Mouse (Mus musculus): ENCODE results near the gene Dnah8. TPM values are rescaled to one million over a fixed set of nuclear protein-coding genes. Genes with fewer than 3 reads are reported as not detected.

Dnah8 gene
- total and polyA plus RNA-seq, 3 experiments: 15.4 to 143 (median 19.5) TPM

DNA sequence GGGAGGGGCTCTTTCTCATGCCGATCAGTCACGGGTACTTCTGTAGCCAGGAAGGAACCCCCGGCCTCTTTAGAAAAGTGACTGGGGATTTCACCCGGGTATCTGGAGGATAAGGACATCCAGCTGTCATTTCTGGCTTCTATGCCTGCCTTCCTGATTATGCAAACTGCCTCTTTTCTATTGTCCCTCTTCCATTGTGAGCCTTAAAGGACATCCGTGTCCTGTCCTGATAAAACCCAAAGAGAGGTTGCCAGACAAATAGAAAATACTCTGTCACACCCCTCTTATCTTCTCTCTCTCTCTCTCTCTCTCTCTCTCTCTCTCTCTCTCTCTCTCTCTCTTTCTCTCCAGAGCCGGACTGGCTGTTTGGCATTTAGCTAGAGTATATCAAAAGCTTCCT lies 258.1 kb downstream of the Dnah8 start:
- no peaks in the 10 kb centered on the region for H3K79me2 ChIP-seq (ENCODE audit: control insufficient read depth, insufficient read depth, low read length, poor library complexity)
- no peak overlapping the region for H3K9ac ChIP-seq (ENCODE audit: control insufficient read depth, low read depth, low read length, poor library complexity, severe bottlenecking)
- peaks cover 0 to 8% of the 10 kb centered on the region in 2 experiments; a peak in 2 of 4 replicates for H3K36me3 ChIP-seq (ENCODE audit: control insufficient read depth in 1 of 2, insufficient read depth in 2 of 2, low read length in 2 of 2)
- TF ChIP-seq NELFE (IDR thresholded peaks at IDR 0.05; ENCODE audit: low read depth, low read length) (no peak), JUND (IDR thresholded peaks at IDR 0.05; ENCODE audit: low read depth, low read length) (peak; percentile 99), RCOR1 (IDR thresholded peaks at IDR 0.05; ENCODE audit: low read depth, low read length) (peak; percentile 28; the same call in 1 of the 2 replicates), TCF12 (IDR thresholded peaks at IDR 0.05; ENCODE audit: low read depth, low read length) (peak; percentile 55; the same call in 1 of the 2 replicates), ETS1 (IDR thresholded peaks at IDR 0.05; ENCODE audit: low read depth, low read length) (peak; percentile 71), ZKSCAN1 (IDR thresholded peaks at IDR 0.05; ENCODE audit: low read depth, low read length) (no peak), SIN3A (IDR thresholded peaks at IDR 0.05; ENCODE audit: low read length) (peak; percentile 52; the same call in 1 of the 2 replicates), GATA1 (IDR thresholded peaks at IDR 0.05; ENCODE audit: low read depth, low read length) (peak; percentile 88), USF1 (IDR thresholded peaks at IDR 0.05; ENCODE audit: low read depth, low read length) (no peak), EP300 (IDR thresholded peaks at IDR 0.05; ENCODE audit: low read depth in 1 of 2, low read length in 2 of 2) (peak; percentile 70 to 83), POLR2AphosphoS2 (IDR thresholded peaks at IDR 0.05; ENCODE audit: low read length) (no peak), CHD2 (IDR thresholded peaks at IDR 0.05; ENCODE audit: low read length) (no peak), BHLHE40 (IDR thresholded peaks at IDR 0.05; ENCODE audit: borderline replicate concordance, low read depth, low read length) (no peak), MAFK (IDR thresholded peaks at IDR 0.05; ENCODE audit: borderline replicate concordance, low read depth, low read length) (no peak), HCFC1 (IDR thresholded peaks at IDR 0.05; ENCODE audit: low read depth, low read length) (no peak), ZMIZ1 (IDR thresholded peaks at IDR 0.05; ENCODE audit: low read depth, low read length) (no peak), KAT2A (conservative IDR thresholded peaks at IDR 0.05; ENCODE audit: low read depth, low read length) (no peak), CTCF (IDR thresholded peaks at IDR 0.05 in 2 of 3, conservative IDR thresholded peaks at IDR 0.05 in 1 of 3; ENCODE audit: control insufficient read depth in 1 of 3, insufficient read depth in 1 of 3, low read depth in 2 of 3, low read length in 3 of 3, poor library complexity in 1 of 3, severe bottlenecking in 1 of 3) (no peak), MAX (IDR thresholded peaks at IDR 0.05; ENCODE audit: low read length) (no peak), ELF1 (IDR thresholded peaks at IDR 0.05; ENCODE audit: low read depth, low read length) (no peak), RAD21 (IDR thresholded peaks at IDR 0.05; ENCODE audit: low read depth, low read length) (no peak)
- H3K27me3 ChIP-seq (ENCODE audit: control insufficient read depth in 1 of 2, insufficient read depth in 2 of 2, low read length in 2 of 2): no peaks in the 10 kb centered on the region
- no peak overlapping the region for H3K27ac ChIP-seq (ENCODE audit: control insufficient read depth, low read depth, low read length)
- no peak overlapping the region for H3K4me3 ChIP-seq (ENCODE audit: control insufficient read depth in 1 of 2, insufficient read depth in 1 of 2, low read depth in 2 of 2, low read length in 2 of 2)
- H3K9me3 ChIP-seq (replicated peaks; ENCODE audit: insufficient read depth, low read length): no peaks in the 10 kb centered on the region
- H3K4me1 ChIP-seq (ENCODE audit: control insufficient read depth in 1 of 2, insufficient read depth in 2 of 2, low read length in 2 of 2): peaks cover 2 to 8% of the 10 kb centered on the region in 2 experiments; a peak in 2 of 4 replicates
- DNase-seq (ENCODE audit: low read depth, low spot score): peak; percentile 76

DNA sequence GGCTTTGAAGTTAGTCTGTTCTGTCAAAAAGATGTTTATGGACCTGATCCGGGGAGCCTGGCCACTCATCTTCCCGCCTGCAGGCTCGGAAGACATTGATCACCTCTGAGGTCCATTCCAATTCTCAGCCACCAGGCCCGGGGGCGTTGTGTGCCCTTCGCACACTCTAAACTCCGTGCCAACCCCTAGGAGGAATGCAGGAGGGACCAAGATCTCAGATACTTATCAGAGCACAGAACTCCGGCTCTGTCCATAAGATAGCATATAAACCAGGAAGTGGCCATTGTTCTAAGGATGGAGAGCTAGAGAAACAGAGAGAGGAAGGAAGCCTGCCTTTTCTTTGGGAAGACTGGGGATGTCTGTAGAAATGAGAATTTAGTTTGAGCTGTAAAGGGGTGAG lies 259.4 kb downstream of the Dnah8 start:
- Histone ChIP-seq H3K27me3 (ENCODE audit: control insufficient read depth in 1 of 2, insufficient read depth in 2 of 2, low read length in 2 of 2) (no peaks in the 10 kb centered on the region), H3K27ac (ENCODE audit: control insufficient read depth, low read depth, low read length) (no peak overlapping the region), H3K9ac (ENCODE audit: control insufficient read depth, low read depth, low read length, poor library complexity, severe bottlenecking) (no peak overlapping the region), H3K36me3 (ENCODE audit: control insufficient read depth in 1 of 2, insufficient read depth in 2 of 2, low read length in 2 of 2) (peaks cover 0 to 8% of the 10 kb centered on the region in 2 experiments; a peak in 2 of 4 replicates), H3K9me3 (replicated peaks; ENCODE audit: insufficient read depth, low read length) (no peaks in the 10 kb centered on the region), H3K4me1 (ENCODE audit: control insufficient read depth in 1 of 2, insufficient read depth in 2 of 2, low read length in 2 of 2) (peaks cover 2 to 7% of the 10 kb centered on the region in 2 experiments; a peak in 2 of 4 replicates), H3K79me2 (ENCODE audit: control insufficient read depth, insufficient read depth, low read length, poor library complexity) (no peaks in the 10 kb centered on the region), H3K4me3 (ENCODE audit: control insufficient read depth in 1 of 2, insufficient read depth in 1 of 2, low read depth in 2 of 2, low read length in 2 of 2) (no peak overlapping the region)
- TF ChIP-seq KAT2A (conservative IDR thresholded peaks at IDR 0.05; ENCODE audit: low read depth, low read length): no peak
- TF ChIP-seq TAL1 (IDR thresholded peaks at IDR 0.05; ENCODE audit: low read length): no peak
- no peak for TF ChIP-seq MAX (IDR thresholded peaks at IDR 0.05; ENCODE audit: low read length)
- no peak for TF ChIP-seq MXI1 (IDR thresholded peaks at IDR 0.05; ENCODE audit: low read depth, low read length)
- TF ChIP-seq CTCF (IDR thresholded peaks at IDR 0.05 in 2 of 3, conservative IDR thresholded peaks at IDR 0.05 in 1 of 3; ENCODE audit: control insufficient read depth in 1 of 3, insufficient read depth in 1 of 3, low read depth in 2 of 3, low read length in 3 of 3, poor library complexity in 1 of 3, severe bottlenecking in 1 of 3): no peak
- no peak for TF ChIP-seq UBTF (IDR thresholded peaks at IDR 0.05; ENCODE audit: borderline replicate concordance, insufficient read depth, low read depth, low read length)
- TF ChIP-seq MYC (IDR thresholded peaks at IDR 0.05; ENCODE audit: low read depth, low read length): no peak
- TF ChIP-seq POLR2AphosphoS2 (IDR thresholded peaks at IDR 0.05; ENCODE audit: low read length): no peak
- no peak for TF ChIP-seq USF1 (IDR thresholded peaks at IDR 0.05; ENCODE audit: low read depth, low read length)
- TF ChIP-seq TBP (IDR thresholded peaks at IDR 0.05; ENCODE audit: low read depth, low read length): no peak
- no peak for TF ChIP-seq RCOR1 (IDR thresholded peaks at IDR 0.05; ENCODE audit: low read depth, low read length)
- TF ChIP-seq NRF1 (IDR thresholded peaks at IDR 0.05; ENCODE audit: insufficient read depth, low read depth, low read length, poor library complexity, severe bottlenecking): no peak
- no peak for TF ChIP-seq ELF1 (IDR thresholded peaks at IDR 0.05; ENCODE audit: low read depth, low read length)
- no peak for TF ChIP-seq USF2 (IDR thresholded peaks at IDR 0.05; ENCODE audit: borderline replicate concordance in 1 of 2, insufficient read depth in 1 of 2, low read depth in 1 of 2, low read length in 2 of 2)
- no peak for TF ChIP-seq EP300 (IDR thresholded peaks at IDR 0.05; ENCODE audit: low read depth in 1 of 2, low read length in 2 of 2)
- no peak for DNase-seq (ENCODE audit: low read depth, low spot score)

Measured in MEL (cell line).